Mouse (Mus musculus) limb, embryonic 15.5 days (tissue): ENCODE measurements around the gene St6galnac1. TPM values are rescaled to one million over a fixed set of nuclear protein-coding genes. Genes with fewer than 3 reads are reported as not detected.

ENCODE experiments used
- ATAC-seq: fragments of 200-750 bp; cut with Nextera tagmentation; 2 replicates; pipeline ENCODE4 v1.8.0; 2017; ENCODE audit warnings: low read depth, moderate TSS enrichment; ENCODE audit not compliant: insufficient number of reproducible peaks, low FRiP score, low TSS enrichment
- H3K27ac ChIP-seq: fragments of 300-500 bp; sonication (generic); 2 replicates; pipeline ENCODE4 v1.5.1; 2015; ENCODE audit warnings: moderate library complexity, mild to moderate bottlenecking, inconsistent platforms
- H3K27me3 ChIP-seq: fragments of 300-500 bp; sonication (generic); 2 replicates; pipeline ENCODE4 v1.6.1; 2015; ENCODE audit warnings: inconsistent platforms
- H3K36me3 ChIP-seq: fragments of 300-500 bp; sonication (generic); 2 replicates; pipeline ENCODE4 v1.6.1; 2015; ENCODE audit warnings: inconsistent platforms
- H3K4me1 ChIP-seq: fragments of 300-500 bp; sonication (generic); 2 replicates; pipeline ENCODE4 v1.6.1; 2015; ENCODE audit warnings: inconsistent platforms
- H3K4me2 ChIP-seq: fragments of 300-500 bp; sonication (generic); 2 replicates; pipeline ENCODE4 v1.6.1; 2015; ENCODE audit warnings: mild to moderate bottlenecking, inconsistent platforms
- H3K4me3 ChIP-seq: fragments of 300-500 bp; sonication (generic); 2 replicates; pipeline ENCODE4 v1.5.1; 2015; ENCODE audit warnings: mild to moderate bottlenecking, inconsistent platforms
- H3K9ac ChIP-seq: fragments of 300-500 bp; sonication (generic); 2 replicates; pipeline ENCODE4 v1.6.1; 2015; ENCODE audit warnings: inconsistent platforms
- H3K9me3 ChIP-seq: fragments of 300-500 bp; sonication (generic); 2 replicates; pipeline ENCODE4 v1.6.1; 2016; ENCODE audit warnings: inconsistent platforms
- WGBS: fragments of 180-500 bp; shearing (Covaris S2); methylation state at CpG from one replicate; pipeline ENCODE4 v1.1.7; 2015; 5-methylcytosine and 5-hydroxymethylcytosine counted together
- polyA plus RNA-seq: library from polyadenylated mRNA; unstranded; fragments of >200 nt; fragmentation: Nextera tagmentation; extraction: Ambion mirVana; gene quantifications from 2 replicates; pipeline ENCODE4 v1.2.1, GENCODE M21; 2015

Gene St6galnac1
- polyA plus RNA-seq, 1 experiment from 2014 or later, result not detected

DNA sequence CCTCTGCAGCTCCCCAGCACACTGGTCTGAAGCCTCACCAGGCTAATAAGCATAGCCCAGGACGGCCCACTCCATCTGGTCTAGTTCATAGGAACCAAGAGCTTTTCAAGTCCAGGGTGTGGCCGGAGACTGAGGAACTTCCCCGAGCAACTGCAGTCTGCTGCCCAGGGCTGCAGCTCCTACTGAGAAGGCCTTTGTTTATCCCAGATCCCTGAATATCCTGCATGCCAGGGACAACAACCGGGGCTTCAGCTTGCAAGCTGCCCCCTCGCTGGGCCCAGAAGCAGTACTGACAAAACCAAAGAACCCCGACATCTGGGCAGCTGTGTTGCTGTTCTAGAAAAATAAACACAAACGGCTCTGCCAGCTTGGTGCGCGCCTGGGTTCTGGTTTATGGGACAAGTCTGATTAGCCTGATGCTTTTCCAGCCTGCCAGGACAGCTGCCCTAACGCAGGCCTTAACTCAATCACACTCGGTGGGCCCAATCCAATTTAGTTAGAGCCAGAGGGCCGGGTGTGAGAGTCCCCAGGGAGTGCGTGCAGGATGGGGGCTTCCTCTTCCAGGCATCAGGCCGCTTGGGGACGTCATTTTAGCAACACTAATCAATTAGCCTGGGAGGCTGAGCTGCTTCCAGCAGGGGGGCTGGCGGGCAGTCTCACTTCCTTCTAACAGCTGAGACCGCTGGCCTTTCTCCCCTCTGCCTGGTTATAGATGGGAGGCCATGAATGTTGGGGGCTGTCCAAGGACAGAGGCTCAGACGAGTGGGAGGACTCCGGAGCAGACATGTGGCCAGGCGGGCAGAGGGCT lies 39.0 kb upstream of the St6galnac1 start:
- 0 out of 2 replicates have a peak, but pooled peaks cover 7% of the 10 kb centered on the region for H3K27me3 ChIP-seq
- peak overlapping the region; percentile 6; the same call in 1 of the 2 replicates for H3K4me2 ChIP-seq
- H3K27ac ChIP-seq, result peak overlapping the region; percentile 90
- ATAC-seq, result peak; percentile 53
- H3K9me3 ChIP-seq, result no peaks in the 10 kb centered on the region
- no peak overlapping the region for H3K9ac ChIP-seq
- 20% methylated on average over 20 of the region's 20 CpGs for WGBS
- H3K4me1 ChIP-seq, result peaks cover 66% of the 10 kb centered on the region
- no peak overlapping the region for H3K4me3 ChIP-seq
- no peaks in the 10 kb centered on the region for H3K36me3 ChIP-seq

DNA sequence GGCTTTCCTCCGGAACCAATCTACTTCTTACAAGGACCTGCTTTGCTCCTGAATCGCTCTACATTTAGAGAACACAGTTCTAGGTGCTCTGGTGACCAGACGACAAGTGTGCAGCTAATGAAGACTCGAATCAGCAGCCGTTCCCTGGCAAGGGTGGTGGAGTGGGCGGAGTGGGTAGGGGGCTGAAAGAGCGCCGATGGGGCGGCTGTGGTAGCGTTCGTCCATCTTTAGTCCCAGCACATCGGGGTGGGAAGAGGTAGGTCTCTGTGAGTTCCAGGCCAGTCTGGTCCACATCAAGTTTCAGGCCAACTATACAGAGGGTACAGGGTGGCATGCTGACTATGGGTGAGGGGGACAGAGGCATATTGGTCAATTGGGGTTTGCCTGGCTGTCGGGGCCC lies 38.3 kb upstream of the St6galnac1 start:
- H3K36me3 ChIP-seq, result no peaks in the 10 kb centered on the region
- no peak overlapping the region for H3K4me2 ChIP-seq
- H3K9me3 ChIP-seq, result no peaks in the 10 kb centered on the region
- H3K9ac ChIP-seq, result no peak overlapping the region
- H3K4me3 ChIP-seq, result no peak overlapping the region
- H3K4me1 ChIP-seq, result peaks cover 61% of the 10 kb centered on the region
- H3K27me3 ChIP-seq, result 0 out of 2 replicates have a peak, but pooled peaks cover 7% of the 10 kb centered on the region
- 69% methylated on average over 13 of the region's 13 CpGs for WGBS
- no peak for ATAC-seq
- H3K27ac ChIP-seq, result peak overlapping the region; percentile 90

DNA sequence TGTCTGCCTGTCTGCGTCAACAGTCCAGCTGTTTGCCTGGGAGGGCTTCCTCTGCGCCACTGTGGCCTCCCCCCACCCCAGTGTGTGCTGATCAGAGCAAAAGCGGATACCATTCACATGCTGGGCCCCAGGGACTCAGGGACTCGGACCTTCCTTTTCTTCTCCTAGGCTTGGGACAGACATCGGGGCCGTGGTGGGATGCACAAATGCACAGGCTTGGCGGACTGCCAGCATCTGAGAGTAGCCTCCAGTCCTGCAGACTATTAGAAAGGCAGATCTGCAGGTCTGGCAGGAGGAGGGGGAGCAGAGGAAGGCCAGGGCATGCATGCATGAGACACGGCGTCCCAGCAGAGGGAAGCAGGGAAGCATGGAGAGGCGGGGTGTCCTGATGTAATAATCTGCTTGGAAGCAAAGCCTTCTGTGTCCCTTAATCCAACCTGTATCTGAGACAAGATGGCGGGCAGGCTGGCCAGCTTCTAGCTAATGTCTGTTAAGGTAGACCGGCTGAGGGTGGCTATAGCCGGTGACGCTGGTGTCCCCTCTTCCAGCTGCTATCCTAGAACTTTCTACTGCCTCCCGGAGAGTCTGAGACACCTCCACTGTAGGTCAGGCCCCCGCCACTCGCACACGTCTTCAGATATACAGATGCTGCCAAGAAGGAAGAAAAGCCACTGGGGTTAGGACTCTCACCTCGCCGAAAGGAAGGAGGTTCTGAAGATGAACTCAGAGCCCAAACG lies 37.7 kb upstream of the St6galnac1 start:
- 44% methylated on average over 21 of the region's 21 CpGs for WGBS
- peaks cover 64% of the 10 kb centered on the region for H3K4me1 ChIP-seq
- H3K9me3 ChIP-seq, result no peaks in the 10 kb centered on the region
- H3K4me2 ChIP-seq, result no peak overlapping the region
- H3K36me3 ChIP-seq, result no peaks in the 10 kb centered on the region
- peak overlapping the region; percentile 90 for H3K27ac ChIP-seq
- no peak overlapping the region for H3K4me3 ChIP-seq
- no peak overlapping the region for H3K9ac ChIP-seq
- H3K27me3 ChIP-seq, result 0 out of 2 replicates have a peak, but pooled peaks cover 7% of the 10 kb centered on the region
- ATAC-seq, result no peak

DNA sequence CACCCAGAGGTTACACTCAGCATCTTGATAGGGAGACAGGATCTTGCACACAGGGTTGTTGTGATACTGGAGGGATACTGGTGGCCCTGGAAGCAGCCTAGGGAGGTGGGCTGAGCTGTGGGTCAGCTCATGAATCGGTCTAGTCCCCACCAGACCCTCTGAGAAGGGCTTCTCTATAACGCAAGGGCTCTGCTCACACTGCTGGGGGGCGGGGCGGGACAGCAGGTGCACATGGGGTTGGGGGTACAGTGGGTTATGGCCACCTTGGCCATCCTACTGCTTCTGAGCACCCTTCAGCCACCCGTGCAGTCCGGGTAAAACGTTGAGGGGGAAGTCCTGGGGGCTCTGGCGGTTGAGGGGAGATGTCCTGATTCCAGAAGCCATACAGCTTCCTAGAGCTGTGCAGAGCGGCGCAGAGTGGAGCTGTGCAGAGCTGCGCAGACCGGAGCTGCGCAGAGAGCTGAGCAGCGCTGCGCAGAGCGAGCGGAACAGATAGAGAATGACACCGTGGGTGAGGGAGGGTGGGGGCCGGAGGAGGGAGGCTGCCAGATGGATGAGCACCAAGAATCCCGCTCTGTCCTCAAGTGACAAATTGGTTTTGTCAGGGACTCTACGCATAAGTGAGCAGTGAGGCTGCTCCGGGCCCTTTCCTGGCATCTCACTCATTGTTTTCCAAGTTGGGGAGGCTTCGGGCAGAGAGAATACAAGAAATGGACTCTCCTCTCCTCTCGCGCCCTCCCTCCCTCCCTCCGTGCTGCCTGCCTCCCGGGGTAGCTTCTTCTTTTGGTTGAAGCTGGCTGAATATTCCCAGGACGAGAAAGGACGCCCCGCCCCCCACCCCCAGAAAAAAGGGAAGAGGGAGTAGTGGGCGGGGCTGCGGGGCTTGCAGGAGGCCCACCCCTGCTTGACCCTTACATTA lies 35.9 kb upstream of the St6galnac1 start:
- WGBS, result 15% methylated on average over 26 of the region's 32 CpGs
- peak; percentile 48; the same call in 1 of the 2 replicates for ATAC-seq
- peak overlapping the region; percentile 57; the same call in 1 of the 2 replicates for H3K27ac ChIP-seq
- peak overlapping the region; percentile 56 for H3K4me2 ChIP-seq
- H3K4me1 ChIP-seq, result peaks cover 66% of the 10 kb centered on the region
- H3K4me3 ChIP-seq, result peak overlapping the region; percentile 31
- H3K9me3 ChIP-seq, result no peaks in the 10 kb centered on the region
- H3K36me3 ChIP-seq, result no peaks in the 10 kb centered on the region
- H3K27me3 ChIP-seq, result 0 out of 2 replicates have a peak, but pooled peaks cover 7% of the 10 kb centered on the region
- no peak overlapping the region for H3K9ac ChIP-seq

DNA sequence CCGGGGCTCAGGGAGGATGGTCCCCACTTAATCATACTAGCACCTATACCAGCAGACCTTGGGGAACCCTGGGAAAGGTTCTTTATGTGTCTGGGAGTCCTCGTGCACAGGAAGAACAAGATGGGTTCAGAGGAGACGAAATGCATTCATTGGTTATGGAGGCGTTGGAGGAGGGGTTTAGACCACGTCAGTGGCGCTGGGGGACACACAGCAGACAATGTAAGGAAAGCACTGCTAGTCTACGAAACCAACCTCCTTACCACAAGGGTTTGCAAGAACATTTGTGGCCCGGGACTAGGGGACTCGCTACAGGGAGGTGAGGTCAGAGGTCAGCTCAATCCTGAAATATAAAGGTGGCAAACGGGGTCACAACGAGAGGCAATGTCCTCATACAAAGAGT lies 35.2 kb upstream of the St6galnac1 start:
- Histone ChIP-seq H3K4me2 (no peak overlapping the region), H3K36me3 (no peaks in the 10 kb centered on the region), H3K4me1 (peaks cover 61% of the 10 kb centered on the region), H3K4me3 (no peak overlapping the region), H3K27ac (no peak overlapping the region), H3K9me3 (no peaks in the 10 kb centered on the region), H3K27me3 (0 out of 2 replicates have a peak, but pooled peaks cover 7% of the 10 kb centered on the region), H3K9ac (no peak overlapping the region)
- no peak for ATAC-seq
- WGBS, result 73% methylated on average over 11 of the region's 11 CpGs

DNA sequence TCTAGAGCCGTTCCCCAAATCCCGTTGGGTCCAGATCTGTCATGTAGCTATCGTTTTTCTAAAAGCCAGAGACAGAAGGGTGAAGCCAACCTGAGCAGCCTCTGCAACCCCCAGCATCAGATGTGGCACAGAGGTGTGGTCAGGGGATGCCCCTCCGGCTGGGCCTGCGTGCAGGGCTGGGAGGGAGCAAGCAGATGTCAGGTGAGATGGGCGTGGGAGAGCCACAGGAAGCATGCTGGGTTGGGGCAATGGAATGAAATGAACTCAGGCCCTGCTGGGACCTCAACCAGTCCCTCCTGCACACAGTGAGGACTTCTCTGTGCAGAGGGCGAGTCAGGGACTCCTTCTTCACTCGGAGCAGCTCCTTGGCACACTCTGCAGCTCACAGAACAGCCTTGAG lies 34.2 kb upstream of the St6galnac1 start:
- Histone ChIP-seq H3K4me3 (no peak overlapping the region), H3K9ac (no peak overlapping the region), H3K27ac (no peak overlapping the region), H3K4me2 (no peak overlapping the region), H3K9me3 (no peaks in the 10 kb centered on the region), H3K36me3 (no peaks in the 10 kb centered on the region), H3K27me3 (0 out of 2 replicates have a peak, but pooled peaks cover 7% of the 10 kb centered on the region), H3K4me1 (peaks cover 52% of the 10 kb centered on the region)
- no peak for ATAC-seq
- 84% methylated on average over 8 of the region's 8 CpGs for WGBS

DNA sequence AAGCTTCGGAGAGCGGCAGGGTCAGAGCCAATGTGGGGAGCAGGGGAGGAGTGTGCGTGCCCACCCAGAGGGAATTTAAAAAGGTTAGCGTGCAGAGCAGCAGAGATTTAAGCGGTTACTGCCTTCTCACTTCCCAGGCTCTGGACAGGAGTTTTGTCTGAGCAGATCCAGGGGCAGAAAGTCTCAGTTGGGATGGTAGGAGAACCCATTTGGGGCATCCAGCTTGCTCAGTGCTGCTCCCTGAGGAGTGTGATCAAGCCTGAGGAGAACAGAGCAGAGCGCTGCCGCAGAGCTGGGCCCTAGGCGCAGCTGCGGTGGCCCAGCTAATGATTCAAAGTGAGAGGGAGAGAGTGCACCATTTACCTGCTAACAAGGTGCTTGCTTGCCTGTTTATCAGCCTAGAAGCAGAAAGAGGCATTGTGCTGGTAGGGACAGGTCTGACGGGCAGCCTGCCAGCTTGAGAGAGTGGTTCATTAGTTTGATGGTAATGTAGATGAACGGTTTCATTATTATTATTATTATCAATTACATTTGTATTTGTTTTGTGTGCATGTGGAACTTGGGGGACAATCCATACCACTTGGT lies 33.6 kb upstream of the St6galnac1 start:
- 78% methylated on average over 11 of the region's 11 CpGs for WGBS
- Histone ChIP-seq H3K27ac (no peak overlapping the region), H3K9me3 (no peaks in the 10 kb centered on the region), H3K36me3 (peaks cover 2% of the 10 kb centered on the region; the same call in 1 of the 2 replicates), H3K27me3 (0 out of 2 replicates have a peak, but pooled peaks cover 7% of the 10 kb centered on the region), H3K4me3 (no peak overlapping the region), H3K4me2 (no peak overlapping the region), H3K9ac (no peak overlapping the region), H3K4me1 (peaks cover 46% of the 10 kb centered on the region)
- no peak for ATAC-seq

DNA sequence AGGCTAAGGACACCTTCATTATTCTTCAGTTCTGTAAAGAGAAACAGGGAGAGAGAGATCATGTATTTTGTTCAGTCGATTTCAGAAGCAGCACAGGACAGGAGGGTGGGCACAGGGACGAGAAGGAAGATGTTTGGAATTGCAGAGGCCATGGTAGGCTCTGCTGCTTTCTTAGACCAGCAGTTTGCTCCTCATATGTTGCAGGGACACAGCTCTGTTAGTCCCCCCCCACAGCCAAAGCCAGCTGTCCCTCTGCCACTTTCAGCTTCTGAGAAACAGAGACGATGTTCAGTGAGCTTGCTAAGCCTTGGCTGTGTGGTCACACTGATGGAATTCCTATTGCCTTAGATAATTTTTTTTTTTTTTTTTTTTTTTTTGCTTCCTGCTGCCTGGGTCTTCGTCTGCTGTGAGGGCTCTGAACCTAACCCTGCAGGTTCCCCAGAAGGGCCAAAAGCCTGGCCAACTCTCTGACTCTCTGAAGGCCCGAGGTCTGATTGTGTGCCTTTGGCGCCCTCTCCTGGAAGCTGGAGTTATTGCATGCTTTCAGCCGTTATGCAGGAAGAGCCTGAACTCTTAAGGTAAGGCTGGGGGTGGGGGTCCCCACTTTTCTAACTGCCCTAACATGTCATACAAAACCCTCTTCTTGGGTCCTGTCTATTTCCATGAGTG lies 32.8 kb upstream of the St6galnac1 start:
- ATAC-seq, result peak; percentile 32; the same call in 1 of the 2 replicates
- peaks cover 3% of the 10 kb centered on the region; the same call in 1 of the 2 replicates for H3K36me3 ChIP-seq
- peaks cover 38% of the 10 kb centered on the region for H3K4me1 ChIP-seq
- 29% methylated on average over 7 of the region's 7 CpGs for WGBS
- no peak overlapping the region for H3K9ac ChIP-seq
- H3K27me3 ChIP-seq, result 0 out of 2 replicates have a peak, but pooled peaks cover 7% of the 10 kb centered on the region
- no peak overlapping the region for H3K4me2 ChIP-seq
- no peak overlapping the region for H3K4me3 ChIP-seq
- no peaks in the 10 kb centered on the region for H3K9me3 ChIP-seq
- H3K27ac ChIP-seq, result 0 out of 2 replicates have a peak overlapping the region, but pooled peaks have one; percentile 40

DNA sequence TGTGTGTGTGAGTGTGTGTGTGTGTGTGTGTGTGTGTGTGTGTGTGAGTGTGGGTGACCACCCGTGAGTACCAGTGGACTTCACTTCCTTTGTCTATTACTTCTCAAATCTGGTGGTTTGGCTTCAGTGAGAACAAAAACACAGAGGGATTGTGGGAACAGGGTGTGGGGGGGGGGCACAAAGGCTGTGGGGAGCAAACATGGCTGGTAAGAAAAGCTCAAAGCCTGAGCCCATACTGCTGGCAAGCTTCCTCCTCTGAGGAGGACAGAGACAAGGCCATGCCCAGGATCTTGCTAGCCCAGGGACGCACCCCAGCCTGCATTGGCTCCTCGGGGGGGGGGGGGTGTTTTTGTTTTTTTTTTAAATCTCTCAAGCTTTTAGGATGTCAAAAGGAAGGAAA lies 32.2 kb upstream of the St6galnac1 start:
- H3K4me2 ChIP-seq, result no peak overlapping the region
- no peaks in the 10 kb centered on the region for H3K9me3 ChIP-seq
- H3K36me3 ChIP-seq, result peaks cover 3% of the 10 kb centered on the region; the same call in 1 of the 2 replicates
- 0 out of 2 replicates have a peak, but pooled peaks cover 7% of the 10 kb centered on the region for H3K27me3 ChIP-seq
- H3K4me1 ChIP-seq, result peaks cover 32% of the 10 kb centered on the region
- 81% methylated on average over 3 of the region's 3 CpGs for WGBS
- H3K27ac ChIP-seq, result 0 out of 2 replicates have a peak overlapping the region, but pooled peaks have one; percentile 40
- no peak overlapping the region for H3K4me3 ChIP-seq
- ATAC-seq, result no peak
- no peak overlapping the region for H3K9ac ChIP-seq

DNA sequence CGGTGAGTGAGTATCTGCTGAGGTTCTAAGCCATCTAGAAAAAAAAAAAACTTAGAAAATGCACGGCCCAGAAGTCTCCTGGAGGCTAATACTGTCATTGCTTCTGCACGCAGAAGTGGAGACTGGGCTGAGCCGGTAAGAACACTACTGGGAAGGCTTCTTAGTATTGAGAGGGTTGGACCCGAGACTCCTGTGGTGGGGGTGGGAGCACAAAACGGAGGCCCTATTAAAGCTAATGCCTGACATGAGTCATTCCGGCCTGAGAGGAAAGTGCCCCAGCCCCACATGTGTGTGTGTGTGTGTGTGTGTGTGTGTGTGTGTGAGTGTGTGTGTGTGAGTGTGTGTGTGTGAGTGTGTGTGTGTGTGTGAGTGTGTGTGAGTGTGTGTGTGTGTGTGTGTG lies 31.8 kb upstream of the St6galnac1 start:
- no peak overlapping the region for H3K4me3 ChIP-seq
- ATAC-seq, result no peak

More for the DNA sequence above, 31.8 kb upstream of the St6galnac1 start:
- H3K4me2 ChIP-seq, result no peak overlapping the region
- no peak overlapping the region for H3K9ac ChIP-seq
- no peak overlapping the region for H3K27ac ChIP-seq
- H3K36me3 ChIP-seq, result peaks cover 3% of the 10 kb centered on the region; the same call in 1 of the 2 replicates
- H3K4me1 ChIP-seq, result peaks cover 28% of the 10 kb centered on the region
- 0 out of 2 replicates have a peak, but pooled peaks cover 7% of the 10 kb centered on the region for H3K27me3 ChIP-seq
- no peaks in the 10 kb centered on the region for H3K9me3 ChIP-seq
- whole genome bisulfite sequencing, result 41% methylated on average over 7 of the region's 7 CpGs
